Mouse (Mus musculus) liver, adult 2 months (tissue): ENCODE measurements around the gene Gm614. TPM values are rescaled to one million over a fixed set of nuclear protein-coding genes. Genes with fewer than 3 reads are reported as not detected.
A peak's percentile ranks its signal among the peaks of the same experiment; 100 is the strongest.

Experiments used
- DNase-seq: peaks from one replicate; pipeline ENCODE4 v3.0.0-alpha.2; 2011; ENCODE audit warnings: low read depth, low spot score; ENCODE audit errors: extremely low read depth
- H3K27ac ChIP-seq: fragments of 200-500 bp; replicated peaks from 2 replicates; pipeline ENCODE4 v1.5.1; 2012; ENCODE audit warnings: low read depth, mild to moderate bottlenecking, control low read depth, inconsistent platforms, low read length; ENCODE audit not compliant: insufficient read depth
- H3K27me3 ChIP-seq: fragments of 200-500 bp; 2 replicates; pipeline ENCODE4 v1.6.1; 2012; ENCODE audit warnings: mild to moderate bottlenecking, moderate library complexity, low read length, inconsistent platforms; ENCODE audit not compliant: control insufficient read depth, insufficient read depth
- H3K36me3 ChIP-seq: fragments of 200-500 bp; 2 replicates; pipeline ENCODE4 v1.6.1; 2012; ENCODE audit warnings: low read length, inconsistent platforms; ENCODE audit not compliant: control insufficient read depth, insufficient read depth
- H3K4me1 ChIP-seq: fragments of 200-500 bp; 2 replicates; pipeline ENCODE4 v1.6.1; 2011; ENCODE audit warnings: low read length; ENCODE audit not compliant: control insufficient read depth, insufficient read depth
- H3K4me3 ChIP-seq: fragments of 200-500 bp; 2 replicates; pipeline ENCODE4 v1.5.1; 2011; ENCODE audit warnings: low read depth, mild to moderate bottlenecking, control low read depth, low read length, moderate library complexity; ENCODE audit not compliant: insufficient read depth
- H3K79me2 ChIP-seq: fragments of 200-500 bp; 2 replicates; pipeline ENCODE4 v1.6.1; 2012; ENCODE audit warnings: inconsistent platforms, mild to moderate bottlenecking, low read length, moderate library complexity; ENCODE audit not compliant: control insufficient read depth, insufficient read depth
- H3K9ac ChIP-seq: fragments of 200-500 bp; 2 replicates; pipeline ENCODE4 v1.6.1; 2012; ENCODE audit warnings: low read depth, mild to moderate bottlenecking, control low read depth, inconsistent platforms, low read length
- CTCF ChIP-seq: fragments of 200-500 bp; IDR thresholded peaks from 2 replicates; pipeline ENCODE4 v1.5.1; 2011; ENCODE audit warnings: low read depth, low read length, control low read depth
- POLR2A ChIP-seq: fragments of 200-500 bp; IDR thresholded peaks from 2 replicates; pipeline ENCODE4 v1.6.1; 2011; ENCODE audit warnings: low read length, control low read depth; ENCODE audit not compliant: insufficient read depth; ENCODE audit errors: extremely low read depth
- WGBS: fragments of 180-500 bp; shearing (Covaris S2); methylation state at CpG from one replicate; pipeline ENCODE4 v1.1.7; 2018; 5-methylcytosine and 5-hydroxymethylcytosine counted together
- polyA plus RNA-seq: library from polyadenylated mRNA; depleted of rRNA; stranded (reverse); fragments of >200 nt; gene quantifications from 2 replicates; pipeline ENCODE4 v1.2.3, GENCODE M21; 2012
- total RNA-seq: library from RNA; depleted of rRNA; stranded (reverse); fragments of >200 nt; gene quantifications from 2 replicates; pipeline ENCODE4 v1.2.3, GENCODE M21; 2014

Gm614 gene
- total and polyA plus RNA-seq, 2 experiments: not detected

GRCm38 (mm10) chrX:101273410-101273809 is 9.6 kb upstream of the Gm614 start:
- no peak overlapping the region; the same call in 1 of the 2 replicates for H3K9ac ChIP-seq
- H3K79me2 ChIP-seq: no peaks in the 10 kb centered on the region
- no peak for TF ChIP-seq POLR2A
- no peak overlapping the region for H3K27ac ChIP-seq
- DNase-seq: no peak
- H3K4me3 ChIP-seq: peak overlapping the region; percentile 44; the same call in 1 of the 2 replicates
- 32% methylated on average over 6 of the region's 6 CpGs for WGBS
- no peaks in the 10 kb centered on the region for H3K27me3 ChIP-seq
- peaks cover 7% of the 10 kb centered on the region for H3K4me1 ChIP-seq
- H3K36me3 ChIP-seq: peaks cover 5% of the 10 kb centered on the region; the same call in 1 of the 2 replicates

- Histone ChIP-seq H3K36me3 (no peaks in the 10 kb centered on the region), H3K4me3 (peak within 1 kb of the TSS; percentile 15; the same call in 1 of the 2 replicates), H3K79me2 (no peaks in the 10 kb centered on the region), H3K9ac (no peak within 1 kb of the TSS), H3K27me3 (no peaks in the 10 kb centered on the region), H3K27ac (no peak within 1 kb of the TSS), H3K4me1 (no peaks in the 10 kb centered on the region; the same call in 1 of the 2 replicates)
- 80% methylated on average over 3 of the region's 3 CpGs for WGBS
- TF ChIP-seq CTCF (no peak), POLR2A (no peak)
- no peak for DNase-seq
Observed at GRCm38 (mm10) chrX:101268755-101269124, 4.9 kb upstream of the Gm614 start, which contains the start of gene Gm20489. TSS of gene Gm20489 (minus strand) at chrX:101269023.

- DNase-seq: no peak
- H3K36me3 ChIP-seq: no peaks in the 10 kb centered on the region
- no peak within 1 kb of the TSS for H3K9ac ChIP-seq
- no peaks in the 10 kb centered on the region for H3K79me2 ChIP-seq
- H3K27ac ChIP-seq: no peak within 1 kb of the TSS
- TF ChIP-seq CTCF: no peak
- TF ChIP-seq POLR2A: no peak
- H3K4me1 ChIP-seq: no peaks in the 10 kb centered on the region; the same call in 1 of the 2 replicates
- H3K27me3 ChIP-seq: no peaks in the 10 kb centered on the region
- WGBS: 80% methylated on average over 5 of the region's 5 CpGs
- peak within 1 kb of the TSS; percentile 15; the same call in 1 of the 2 replicates for H3K4me3 ChIP-seq
Observed at GRCm38 (mm10) chrX:101268025-101268754, 4.4 kb upstream of the Gm614 start, which contains the start of gene Il2rg. TSS of gene Il2rg (minus strand) at chrX:101268255.

- H3K27ac ChIP-seq: no peak overlapping the region
- H3K4me3 ChIP-seq: 0 out of 2 replicates have a peak overlapping the region, but pooled peaks have one; percentile 20
- 82% methylated on average over 6 of the region's 6 CpGs for WGBS
Observed at GRCm38 (mm10) chrX:101266631-101267030, 2.8 kb upstream of the Gm614 start.

GRCm38 (mm10) chrX:101260441-101261325 is 3.1 kb downstream of the Gm614 start:
- Histone ChIP-seq H3K4me3 (no peak overlapping the region), H3K9ac (no peak overlapping the region), H3K27ac (no peak overlapping the region), H3K27me3 (no peaks in the 10 kb centered on the region), H3K36me3 (no peaks in the 10 kb centered on the region), H3K79me2 (no peaks in the 10 kb centered on the region), H3K4me1 (no peaks in the 10 kb centered on the region; the same call in 1 of the 2 replicates)
- DNase-seq: no peak
- TF ChIP-seq POLR2A (no peak), CTCF (no peak)
- 61% methylated on average over 10 of the region's 13 CpGs for WGBS

More at GRCm38 (mm10) chrX:101266631-101267030, 2.8 kb upstream of the Gm614 start:
- H3K27me3 ChIP-seq: no peaks in the 10 kb centered on the region
- TF ChIP-seq CTCF (no peak), POLR2A (no peak)
- no peaks in the 10 kb centered on the region; the same call in 1 of the 2 replicates for H3K4me1 ChIP-seq
- H3K36me3 ChIP-seq: no peaks in the 10 kb centered on the region
- H3K79me2 ChIP-seq: no peaks in the 10 kb centered on the region
- H3K9ac ChIP-seq: no peak overlapping the region
- no peak for DNase-seq
